Mouse (Mus musculus) MEL-GATA-1-ER (cell line): ENCODE results near the gene Mllt3.

Source experiments
- DNase-seq: peaks from one replicate; pipeline ENCODE4 v3.0.0-alpha.2; 2012; ENCODE audit warnings: low read depth; ENCODE audit errors: extremely low read depth

Gene Mllt3

DNA sequence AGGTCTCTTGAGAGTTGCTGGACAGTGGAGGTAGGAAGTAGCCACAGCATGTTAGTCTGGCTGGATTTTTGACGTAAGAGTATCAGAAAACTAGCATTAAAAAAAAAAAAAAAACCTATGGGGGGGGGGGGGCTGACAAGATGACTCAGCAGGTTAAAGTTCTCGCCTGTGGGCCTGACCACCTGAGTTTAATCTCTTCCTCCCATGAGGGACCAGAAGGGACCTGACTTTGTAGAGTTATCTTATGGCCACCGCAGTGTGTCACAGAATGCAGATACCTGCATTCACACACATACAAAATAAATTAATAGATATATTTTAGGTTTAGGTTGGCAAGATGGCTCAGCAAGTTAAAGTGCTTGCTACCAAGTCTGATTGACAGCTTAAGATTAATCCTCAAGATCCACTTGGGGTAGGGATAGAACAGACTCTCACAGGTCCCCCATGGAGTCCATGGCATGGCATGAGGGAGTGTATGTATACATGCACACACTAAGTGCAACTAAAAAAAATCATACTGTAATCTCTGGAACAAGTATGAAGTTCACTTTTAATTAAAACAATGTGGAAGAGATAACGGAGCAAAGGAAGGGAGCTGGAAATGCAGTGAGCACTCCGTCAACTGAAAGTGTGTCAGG is 203.6 kb downstream of the Mllt3 start:
- DNase-seq = no peak

DNA sequence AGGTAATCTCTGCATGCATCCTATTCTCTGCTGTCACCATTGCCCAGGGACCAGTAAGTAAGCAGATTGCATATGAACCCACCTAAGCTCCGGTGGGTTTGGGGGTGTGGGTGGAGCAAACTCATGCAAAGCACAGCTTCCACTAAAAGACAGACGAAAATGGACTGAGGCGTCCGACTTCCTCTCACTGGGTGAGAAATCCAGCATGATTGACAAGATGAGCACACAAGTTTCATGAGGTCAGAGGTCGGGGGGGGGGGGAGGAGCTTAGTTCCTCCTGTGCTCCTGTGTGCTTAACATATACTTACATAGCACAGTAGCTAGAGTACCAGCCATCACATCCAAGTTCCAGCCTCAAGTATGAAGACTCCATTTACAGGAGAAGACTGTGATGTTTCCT is 206.8 kb downstream of the Mllt3 start:
- no peak for DNase-seq

DNA sequence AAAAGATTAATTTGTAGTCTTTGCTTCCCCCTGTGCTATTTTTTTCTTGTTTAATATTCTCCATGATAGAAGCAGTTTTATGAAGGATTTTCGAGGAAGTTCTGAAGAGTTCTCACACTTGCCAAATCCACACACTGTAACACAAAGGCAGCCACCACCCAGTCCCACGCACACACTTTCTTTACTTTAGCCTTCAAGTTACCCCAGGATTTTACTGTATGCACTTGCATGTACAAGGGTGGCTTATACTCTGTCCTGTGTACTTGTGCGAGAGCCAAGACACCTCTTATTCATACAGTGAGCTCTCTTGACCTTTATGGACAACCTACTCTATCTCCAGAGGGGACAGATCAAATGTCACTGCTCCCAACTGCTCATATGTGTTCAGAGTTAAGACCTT is 209.5 kb downstream of the Mllt3 start:
- no peak for DNase-seq

DNA sequence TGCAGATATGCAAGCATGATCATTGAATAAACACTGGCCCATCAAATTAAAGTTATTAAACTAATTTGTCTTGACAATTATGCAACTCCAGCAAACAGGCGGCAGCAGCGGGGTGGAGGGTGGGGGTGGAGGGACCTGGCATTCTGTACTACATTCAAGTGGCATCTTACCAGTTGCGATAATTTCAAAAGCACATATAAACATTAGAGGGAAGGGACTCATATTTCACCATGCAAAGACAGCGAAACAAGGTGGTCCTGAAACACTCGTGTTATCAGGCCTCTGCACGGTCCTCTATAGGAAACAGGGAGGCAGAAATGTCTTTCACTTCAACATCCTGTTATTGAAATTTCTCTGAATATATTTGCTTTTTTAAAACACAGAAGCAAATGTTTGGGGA is 210.0 kb downstream of the Mllt3 start:
- no peak for DNase-seq

DNA sequence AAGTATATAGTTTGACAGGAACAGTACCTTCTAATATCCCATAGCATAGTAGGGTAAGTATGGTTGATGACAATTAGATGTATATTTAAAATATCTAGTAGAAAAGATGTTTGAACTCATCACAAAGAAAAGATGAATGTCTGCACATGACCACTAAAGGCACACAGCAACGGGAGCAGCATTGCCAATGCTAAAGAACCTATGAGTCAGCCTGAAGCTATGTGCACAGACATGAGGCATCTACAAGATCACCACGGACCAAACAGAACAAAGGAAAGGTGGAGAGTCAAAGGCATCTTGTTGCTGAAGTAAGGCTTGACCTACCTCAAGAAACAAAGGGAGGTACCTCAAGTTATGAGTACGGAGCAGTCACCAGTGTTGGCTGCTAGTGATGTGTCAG is 212.3 kb downstream of the Mllt3 start:
- no peak for DNase-seq

DNA sequence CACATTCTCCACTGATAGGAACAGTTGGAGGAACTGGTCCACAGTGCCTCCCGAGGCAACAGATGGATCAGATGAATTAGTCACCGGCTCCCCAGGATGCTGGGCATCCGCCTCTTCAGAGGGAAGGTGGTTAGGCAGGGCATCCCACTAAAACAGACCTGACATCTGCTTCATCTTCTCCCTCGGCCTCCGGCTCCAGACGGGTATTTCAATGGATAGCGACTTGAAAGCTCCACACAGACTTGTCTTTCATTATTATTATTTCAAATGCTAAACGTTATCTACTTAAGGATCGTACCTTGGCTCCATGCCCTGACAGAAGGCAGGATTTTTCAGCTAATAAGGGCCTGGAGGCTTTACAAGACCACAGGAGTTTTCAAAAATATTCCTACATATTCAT is 214.0 kb downstream of the Mllt3 start:
- DNase-seq = no peak

DNA sequence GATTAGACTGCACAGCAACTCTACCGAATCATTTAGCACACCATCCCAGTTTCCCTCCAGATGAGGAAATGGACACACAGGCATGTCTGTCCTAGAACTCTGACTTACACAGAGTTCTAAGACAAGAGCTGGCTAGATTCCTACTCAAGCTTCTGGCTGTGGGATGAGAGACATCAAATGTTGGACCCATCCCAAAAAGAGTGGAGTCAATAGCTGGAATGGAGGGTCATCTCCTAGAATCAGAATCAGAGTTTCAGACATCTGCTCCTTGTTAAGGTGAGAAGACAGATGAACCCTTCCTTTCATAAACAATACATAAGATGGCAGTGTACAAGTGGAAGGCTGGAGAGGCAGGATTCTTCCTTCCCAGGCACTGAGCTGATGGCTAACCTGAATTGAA is 214.9 kb downstream of the Mllt3 start:
- DNase-seq = no peak

DNA sequence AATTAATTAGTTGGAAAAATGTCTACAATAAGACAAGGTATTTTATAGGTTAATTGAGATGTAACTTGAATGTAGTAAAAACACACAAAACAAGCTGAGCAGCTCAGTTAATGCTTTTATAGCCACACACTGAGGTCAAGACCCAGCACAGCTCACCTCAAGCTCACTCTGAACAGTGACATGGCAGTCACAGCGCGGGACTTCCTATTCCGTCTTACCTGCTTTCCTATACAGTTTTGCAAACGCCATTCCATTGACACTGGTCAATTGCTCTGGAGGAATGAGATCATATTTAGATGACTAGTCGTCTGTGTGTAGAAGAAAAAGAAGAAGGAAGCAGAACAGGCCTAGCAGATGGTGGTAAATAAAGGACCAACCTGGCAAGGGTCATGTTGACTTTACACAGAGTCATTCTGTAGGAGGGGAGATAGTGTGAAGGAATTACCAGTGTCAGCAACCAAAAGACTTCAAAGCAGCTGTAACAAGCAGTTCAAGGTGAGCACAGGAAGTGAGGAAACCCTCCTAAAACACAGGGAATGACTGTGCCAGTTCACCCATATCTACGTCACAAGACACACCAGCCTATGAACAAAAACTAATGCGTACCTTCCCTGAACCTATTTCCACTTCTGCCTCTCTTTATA is 217.6 kb downstream of the Mllt3 start:
- no peak for DNase-seq

DNA sequence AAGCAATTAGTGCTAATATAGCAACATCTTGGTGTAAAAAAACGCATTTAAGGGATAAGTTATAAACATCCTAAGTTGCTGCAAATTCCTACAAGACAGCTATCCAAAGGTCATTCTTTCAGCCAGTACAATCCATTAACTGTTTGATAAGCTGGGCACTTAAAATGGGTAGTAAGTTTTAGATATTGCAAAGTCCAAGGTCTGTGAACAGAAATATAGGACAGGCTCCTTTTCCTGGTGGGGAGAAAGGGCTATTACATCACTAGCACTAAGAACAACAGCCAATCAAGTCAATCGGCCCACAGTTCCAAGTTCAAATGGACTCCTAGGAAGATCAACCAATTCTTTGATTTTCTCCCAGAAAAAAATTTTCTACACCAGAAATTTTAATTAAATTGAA is 221.3 kb downstream of the Mllt3 start:
- no peak for DNase-seq

DNA sequence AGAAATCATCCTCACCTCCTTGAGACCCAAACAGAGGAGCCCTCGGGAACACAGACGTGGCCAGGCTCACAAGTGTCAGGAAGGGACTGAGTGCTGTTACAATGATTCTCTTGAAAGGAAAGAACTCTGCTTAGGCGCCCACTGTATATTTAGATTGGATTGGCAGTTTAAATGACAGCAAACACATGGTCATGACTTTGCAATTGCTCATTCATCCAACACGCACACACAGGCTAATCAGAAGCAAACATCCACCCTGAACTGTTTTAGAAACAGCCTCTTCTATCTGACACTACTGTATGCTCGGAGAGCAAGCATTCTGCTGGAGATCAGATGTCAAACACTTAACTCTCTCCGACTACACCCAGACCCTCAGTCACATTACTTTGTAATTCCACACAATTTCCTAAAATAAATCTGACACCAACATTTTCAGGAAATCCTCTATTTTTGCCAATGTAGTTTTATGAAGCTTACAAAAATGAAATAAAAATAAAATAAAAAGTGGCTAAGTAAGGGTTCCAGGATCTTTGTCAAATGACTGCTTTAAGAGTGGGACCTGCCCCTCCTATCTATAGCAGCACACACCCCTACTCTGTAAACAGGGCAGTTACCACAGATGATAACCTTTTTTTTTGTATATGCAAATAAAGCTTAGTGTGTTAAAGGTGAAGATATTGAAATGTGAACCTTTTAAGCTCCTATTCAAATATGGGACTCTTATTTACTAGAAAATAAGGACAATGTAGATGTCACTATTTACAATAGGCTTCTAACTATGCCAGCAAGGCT is 226.8 kb downstream of the Mllt3 start:
- DNase-seq = peak; percentile 85

DNA sequence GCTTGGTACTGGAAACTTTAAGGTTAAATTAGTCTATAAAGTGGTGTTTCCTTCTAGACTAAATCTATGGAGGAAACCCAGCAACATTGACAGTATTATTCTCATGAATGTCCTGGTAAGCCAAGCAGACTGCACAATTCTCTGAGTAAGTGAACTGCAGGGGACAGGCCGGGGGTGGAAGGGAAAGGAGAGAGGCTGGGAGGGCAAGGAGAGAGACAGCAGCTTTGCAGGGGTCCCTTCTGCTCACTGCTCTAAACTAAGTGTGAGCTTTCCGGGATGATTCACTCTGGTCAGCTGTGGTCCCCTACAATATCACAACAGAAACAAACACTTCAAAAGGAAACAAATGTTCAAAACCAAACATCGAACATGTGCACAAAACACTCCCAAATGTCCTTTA is 228.6 kb downstream of the Mllt3 start:
- no peak for DNase-seq

DNA sequence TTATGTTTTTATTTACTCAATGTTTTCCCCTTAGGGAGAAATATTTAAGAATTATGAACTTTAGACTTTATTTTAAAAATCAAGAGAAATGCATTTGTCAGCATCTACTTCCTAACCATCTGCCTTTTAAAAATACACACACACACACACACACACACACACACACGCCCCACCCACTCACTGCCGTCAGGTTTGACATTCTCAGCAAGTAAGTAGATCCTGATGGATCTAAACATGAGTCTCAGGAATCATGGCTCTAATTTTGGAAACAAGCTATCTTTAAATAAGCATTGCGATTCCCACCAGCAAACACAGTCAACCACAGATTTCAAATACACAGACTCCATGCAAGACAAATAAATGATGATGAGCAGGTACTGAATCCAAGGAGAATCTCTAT is 229.9 kb downstream of the Mllt3 start:
- no peak for DNase-seq

DNA sequence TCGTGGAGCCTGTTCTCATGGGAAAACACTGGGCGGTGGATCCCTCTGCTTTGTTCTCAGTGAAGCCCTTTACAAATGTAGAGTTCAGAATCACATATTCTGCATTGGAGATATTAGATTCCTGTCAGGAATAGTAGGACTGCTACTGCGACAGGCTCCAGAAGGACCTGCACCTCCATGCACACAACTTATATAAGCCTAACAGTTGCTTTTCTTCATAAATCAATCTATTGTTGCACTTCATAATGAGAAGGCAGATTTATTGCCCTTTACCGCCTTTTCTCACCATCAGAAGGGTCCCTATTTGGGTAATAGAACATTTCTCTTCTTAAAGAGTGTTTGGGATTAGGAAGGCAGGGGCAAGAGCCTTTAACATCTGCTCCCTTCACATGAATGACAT is 231.0 kb downstream of the Mllt3 start:
- no peak for DNase-seq

DNA sequence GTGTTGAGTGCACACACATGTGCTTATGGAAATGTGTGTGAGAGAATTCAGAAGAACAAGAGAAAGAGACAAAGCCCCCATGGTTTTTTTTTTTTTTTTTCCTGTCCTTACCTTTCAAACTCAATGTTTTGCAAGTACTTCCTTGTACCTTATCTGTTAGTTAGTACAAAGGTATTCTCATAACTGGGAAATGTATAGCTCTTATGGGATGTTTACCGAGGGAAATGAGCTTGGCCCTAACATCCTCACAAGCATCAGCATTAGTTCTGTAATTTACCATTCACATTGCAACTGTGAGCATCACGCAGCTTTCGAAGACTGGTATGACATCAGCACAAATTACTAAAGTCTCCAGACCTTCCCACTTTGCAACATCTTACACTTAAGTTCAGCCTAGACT is 231.8 kb downstream of the Mllt3 start:
- no peak for DNase-seq

DNA sequence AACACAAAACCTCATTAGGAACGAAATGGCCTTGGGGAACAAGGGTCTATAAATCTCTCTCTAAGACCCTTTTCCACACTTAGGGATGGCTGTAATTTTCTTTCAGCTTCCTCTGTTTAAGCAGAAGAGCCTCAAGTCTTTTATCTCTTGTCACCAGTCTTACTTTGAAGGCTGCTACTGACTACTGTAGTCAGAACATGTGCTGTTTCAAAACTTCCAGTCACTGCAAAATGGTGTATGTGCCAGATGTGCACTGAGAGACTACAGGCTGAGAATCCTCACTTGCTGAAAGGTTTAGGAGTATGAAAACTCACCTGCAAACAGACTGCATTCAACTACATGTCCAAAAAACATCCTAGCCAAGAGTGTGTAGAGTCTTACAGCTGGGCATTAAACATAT is 232.9 kb downstream of the Mllt3 start:
- peak; percentile 37 for DNase-seq

DNA sequence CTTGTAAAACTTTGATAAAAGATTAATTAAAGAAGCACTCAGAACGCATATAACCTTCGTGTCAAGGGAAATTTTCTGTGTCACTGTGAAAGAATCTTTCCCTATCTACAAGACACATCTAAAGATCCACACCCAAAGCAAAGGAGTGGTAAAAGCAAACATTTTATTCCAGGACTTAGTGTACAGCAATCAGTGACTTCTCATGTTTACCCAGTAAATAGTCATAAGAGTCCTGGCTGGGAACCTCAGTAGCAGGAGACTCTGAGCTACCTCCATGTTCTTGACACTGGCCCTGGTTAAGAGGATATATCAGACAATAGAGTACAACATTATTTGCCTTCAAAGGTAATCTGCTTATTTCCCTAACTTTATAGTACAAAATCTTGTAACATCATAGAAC is 233.7 kb downstream of the Mllt3 start:
- no peak for DNase-seq

DNA sequence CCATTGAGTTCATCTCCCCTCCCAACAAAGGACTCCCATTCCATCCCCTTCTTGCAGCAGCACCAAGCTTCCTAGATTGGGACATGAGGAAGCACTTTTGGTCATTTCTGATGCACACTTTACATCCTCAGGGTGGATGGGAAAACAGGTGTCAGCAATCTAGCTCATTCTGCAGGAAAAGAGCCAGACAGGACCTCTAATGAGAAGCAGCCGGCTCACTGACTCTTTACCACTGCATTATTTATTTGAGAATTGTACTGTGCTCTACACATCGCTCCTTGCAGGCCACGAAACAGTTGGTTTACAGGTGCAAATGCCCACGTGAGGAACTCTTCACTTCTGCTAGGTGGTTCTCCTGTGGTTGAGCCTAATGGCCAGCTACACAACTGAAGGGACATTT is 237.9 kb downstream of the Mllt3 start:
- no peak for DNase-seq

DNA sequence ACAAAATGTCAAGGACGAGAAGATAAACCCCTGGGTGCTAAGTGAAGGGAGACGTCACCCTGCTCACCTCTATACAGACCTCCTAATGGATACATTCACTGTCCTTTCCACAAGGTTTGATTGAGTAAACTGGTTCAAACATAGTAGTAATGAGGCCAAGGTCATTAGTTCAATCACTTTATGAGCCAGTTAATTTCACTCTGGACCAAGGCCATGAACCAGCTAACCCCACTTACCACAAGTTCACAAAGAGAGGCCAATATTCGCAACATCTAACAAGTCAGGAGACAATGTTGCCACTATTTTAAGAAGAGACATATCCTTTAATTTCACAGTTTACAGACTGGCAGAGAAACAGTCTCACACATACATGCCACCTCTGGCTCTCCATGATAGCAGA is 238.9 kb downstream of the Mllt3 start:
- DNase-seq = no peak

DNA sequence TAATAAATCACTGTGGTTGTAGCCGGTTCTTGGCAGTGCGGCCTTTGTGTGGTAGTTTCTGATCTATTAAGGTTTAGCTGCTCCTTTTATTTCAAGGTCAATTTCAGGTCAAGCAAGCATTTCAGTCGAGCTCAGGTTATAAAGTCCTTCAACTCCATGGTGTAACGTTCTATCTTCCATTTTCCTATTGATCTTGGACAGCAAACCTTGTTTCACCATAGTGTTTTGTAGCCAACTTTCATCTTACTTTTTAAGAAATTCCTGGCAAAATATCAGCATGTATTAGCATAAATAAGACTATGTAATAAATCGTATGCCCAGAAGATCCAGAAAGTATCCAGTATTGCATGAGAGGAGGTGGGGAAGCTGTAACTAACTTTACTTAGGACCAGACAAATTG is 240.7 kb downstream of the Mllt3 start:
- DNase-seq = no peak

DNA sequence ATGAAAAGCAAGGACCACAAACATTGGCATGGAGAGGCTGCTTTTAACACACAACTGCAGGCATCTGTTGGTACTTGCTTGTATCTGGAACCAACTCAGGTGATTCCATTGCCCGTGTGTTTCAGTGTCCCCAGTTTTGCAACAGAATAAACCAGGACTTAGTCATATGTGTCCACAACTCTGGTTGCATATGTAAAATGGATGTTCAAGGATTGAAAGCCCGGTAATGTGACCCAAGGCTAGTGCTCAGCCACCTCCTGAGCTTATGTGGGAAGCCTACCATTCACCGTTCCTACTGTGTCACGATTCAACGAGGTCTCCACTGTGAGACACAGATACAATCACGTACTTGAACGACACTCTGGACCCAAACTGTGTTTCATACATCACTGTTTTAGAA is 243.7 kb downstream of the Mllt3 start:
- no peak for DNase-seq

DNA sequence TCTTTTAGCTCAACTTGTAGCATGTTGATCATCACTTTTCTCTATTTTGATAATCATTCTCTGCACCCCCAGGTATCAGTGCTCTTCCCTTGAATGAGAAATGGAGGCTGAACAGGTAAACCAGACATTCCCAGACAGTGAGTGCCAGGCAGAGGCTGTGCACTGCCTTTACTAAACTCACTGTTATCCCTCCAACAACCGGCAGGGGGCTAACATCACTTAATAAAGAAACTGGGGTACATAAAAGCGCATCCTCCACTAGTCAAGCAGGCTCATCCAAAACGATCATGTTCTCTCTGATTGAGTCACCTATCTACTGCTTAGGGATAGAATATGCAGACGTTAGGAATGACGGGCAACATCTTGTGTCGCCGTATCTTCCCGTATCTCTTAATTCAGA is 244.5 kb downstream of the Mllt3 start:
- DNase-seq = no peak

DNA sequence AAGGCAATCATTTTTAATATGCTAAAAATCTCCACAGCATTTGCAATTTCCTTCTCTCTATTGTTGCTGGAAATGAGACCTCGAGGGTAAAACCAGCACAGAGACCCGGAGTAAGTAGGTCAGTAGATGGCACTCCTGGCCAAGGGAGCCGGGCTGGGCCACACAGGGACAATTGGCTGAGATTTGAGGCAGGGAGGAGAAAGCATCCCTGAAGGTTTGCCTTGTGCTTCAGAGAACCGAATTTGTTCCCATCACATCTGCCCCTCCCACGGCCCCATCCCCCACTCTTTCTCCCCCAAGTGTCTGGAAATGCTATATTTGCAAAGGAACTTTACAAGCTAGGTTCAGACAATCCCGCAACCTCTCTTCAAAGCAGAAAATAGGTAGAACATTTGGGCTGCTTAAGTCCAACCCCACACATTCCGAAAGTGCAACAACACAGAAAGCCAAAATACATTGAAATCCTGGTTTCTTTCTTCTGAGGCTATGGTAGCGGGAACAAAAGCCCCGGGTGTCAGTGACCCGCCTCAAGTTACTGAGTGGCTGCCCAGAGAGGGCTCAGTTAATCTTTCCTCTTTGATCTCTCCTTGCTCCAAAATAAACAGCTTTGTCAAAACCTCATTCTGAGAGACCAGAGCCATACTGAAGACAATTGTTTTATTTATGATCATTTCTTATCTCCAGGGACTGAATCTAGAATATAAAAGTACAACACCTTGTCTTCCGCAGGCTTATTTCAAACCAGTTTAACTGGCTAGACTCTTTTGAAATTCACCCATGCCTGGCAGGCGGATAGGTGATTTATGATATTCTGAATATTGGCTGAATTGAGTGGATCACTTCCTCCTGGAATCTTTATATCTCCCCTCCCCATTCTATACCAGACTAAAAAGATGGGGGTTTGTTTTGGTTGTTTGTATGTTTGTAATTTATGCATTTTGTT is 247.8 kb downstream of the Mllt3 start:
- DNase-seq = no peak
